Mouse (Mus musculus) G1E (cell line): ENCODE results near the gene Wsb2. TPM values are rescaled to one million over a fixed set of nuclear protein-coding genes. Genes with fewer than 3 reads are reported as not detected.

Source experiments
- ATAC-seq: 2 replicates; pipeline ENCODE4 v1.8.0; 2016; ENCODE audit warnings: mild to moderate bottlenecking; ENCODE audit not compliant: insufficient number of reproducible peaks, poor library complexity, low FRiP score, severe bottlenecking; ENCODE audit errors: extremely low read depth
- DNase-seq: peaks from one replicate; pipeline ENCODE4 v3.0.0; 2012; ENCODE audit warnings: low spot score
- H3K27me3 ChIP-seq: 2 replicates; pipeline ENCODE4 v1.6.1; 2012; ENCODE audit warnings: mild to moderate bottlenecking, low read length, inconsistent platforms; ENCODE audit not compliant: insufficient read depth
- H3K36me3 ChIP-seq: replicated peaks from 2 replicates; pipeline ENCODE3; 2012; ENCODE audit warnings: mild to moderate bottlenecking, inconsistent platforms
- H3K4me1 ChIP-seq: 2 replicates; pipeline ENCODE4 v1.6.1; 2012; ENCODE audit warnings: low read depth, low read length, inconsistent platforms, mixed read lengths; ENCODE audit not compliant: insufficient read depth
- H3K4me3 ChIP-seq: 2 replicates; pipeline ENCODE4 v1.5.1; 2012; ENCODE audit warnings: low read depth, mild to moderate bottlenecking, inconsistent platforms, low read length, moderate library complexity, mixed read lengths
- H3K9me3 ChIP-seq: replicated peaks from 2 replicates; pipeline ENCODE4 v1.6.1; 2012; ENCODE audit warnings: inconsistent platforms
- CTCF ChIP-seq: IDR thresholded peaks from 2 replicates; pipeline ENCODE4 v1.5.1; 2012; ENCODE audit warnings: low read depth, low read length, inconsistent platforms, mixed read lengths
- GATA1 ChIP-seq: IDR thresholded peaks from 2 replicates; pipeline ENCODE4 v1.6.1; 2012; ENCODE audit warnings: borderline replicate concordance, low read length, inconsistent platforms, mixed read lengths
- GATA2 ChIP-seq: IDR thresholded peaks from 2 replicates; pipeline ENCODE4 v1.6.1; 2012; ENCODE audit warnings: low read depth, low read length, inconsistent platforms, borderline replicate concordance
- POLR2AphosphoS5 ChIP-seq: IDR thresholded peaks from 2 replicates; pipeline ENCODE4 v1.6.1; 2012; ENCODE audit warnings: low read depth, low read length, inconsistent platforms; ENCODE audit not compliant: insufficient replicate concordance
- TAL1 ChIP-seq: conservative IDR thresholded peaks from 2 replicates; pipeline ENCODE4 v1.6.1; 2012; ENCODE audit warnings: low read depth, low read length, inconsistent platforms, mixed read lengths
- polyA plus RNA-seq: library from polyadenylated mRNA; stranded (reverse); fragments of >175 nt; gene quantifications from 2 replicates; pipeline ENCODE4 v1.2.3, GENCODE M21; 2012
- total RNA-seq, 2 experiments: library from RNA; stranded (forward) in 1 of 2; stranded (reverse) in 1 of 2; fragments of 200-1000 nt in 1 of 2; fragments of >200 nt in 1 of 2; fragmentation: Nextera tagmentation in 1 of 2; gene quantifications; 2 replicates each; pipeline ENCODE4 v1.2.3; 2014 to 2017

Wsb2 gene
- total and polyA plus RNA-seq, 3 experiments, result 26.3 to 69.3 (median 34.5) TPM

DNA sequence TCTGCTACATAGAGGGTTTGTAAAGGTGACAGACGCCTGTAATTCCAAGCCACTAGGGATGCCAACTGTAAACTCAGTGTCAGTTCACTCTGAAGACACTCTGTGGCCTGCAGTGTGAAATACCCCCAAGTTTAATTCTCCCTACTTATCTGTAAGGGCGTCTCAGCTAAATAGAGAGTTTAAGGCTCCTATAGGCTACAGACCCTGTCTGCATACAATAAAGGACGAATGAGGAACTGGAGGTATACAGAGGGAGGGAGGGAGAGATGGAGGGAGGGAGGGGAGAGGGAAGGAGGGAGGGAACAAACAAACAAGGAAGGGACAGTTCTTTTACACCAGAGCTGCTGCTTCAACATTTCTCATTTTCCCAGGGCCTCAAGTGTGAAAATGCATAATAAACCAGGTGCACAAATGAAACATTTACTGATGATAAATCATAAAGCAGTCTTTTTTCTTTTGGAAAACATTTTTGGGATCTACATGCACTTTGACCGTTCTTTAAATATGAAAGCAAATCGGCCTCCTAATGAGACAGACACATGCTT lies 11.6 kb upstream of the Wsb2 start:
- no peaks in the 10 kb centered on the region for H3K9me3 ChIP-seq
- ATAC-seq, result peak; percentile 63
- peaks cover 5% of the 10 kb centered on the region; the same call in 1 of the 2 replicates for H3K27me3 ChIP-seq
- H3K4me1 ChIP-seq, result peaks cover 3% of the 10 kb centered on the region; the same call in 1 of the 2 replicates
- TF ChIP-seq GATA1 (no peak), GATA2 (no peak), POLR2AphosphoS5 (no peak), CTCF (no peak)
- H3K4me3 ChIP-seq, result no peak overlapping the region
- peak; percentile 31 for DNase-seq
- H3K36me3 ChIP-seq, result no peaks in the 10 kb centered on the region

DNA sequence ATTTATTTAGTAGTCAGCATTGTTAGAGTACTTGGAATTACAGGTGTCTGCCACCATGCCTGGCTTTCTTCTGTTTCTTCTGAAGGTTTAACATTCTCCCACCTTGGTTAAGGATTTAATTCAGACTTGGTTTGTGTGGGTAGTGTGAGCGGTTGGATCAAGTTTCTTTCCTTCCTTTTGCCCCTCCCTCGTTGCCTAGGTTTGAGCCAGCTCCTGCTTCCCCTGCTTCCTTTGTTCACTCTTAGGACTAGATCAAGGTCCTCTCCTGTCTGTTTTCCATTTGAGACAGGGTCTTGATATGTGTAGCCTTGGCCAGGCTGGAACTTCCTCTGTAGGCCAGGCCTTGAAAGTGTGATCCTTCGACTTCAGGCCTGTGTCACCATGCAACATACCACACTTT lies 10.8 kb upstream of the Wsb2 start:
- Histone ChIP-seq H3K4me1 (peaks cover 3% of the 10 kb centered on the region; the same call in 1 of the 2 replicates), H3K4me3 (no peak overlapping the region), H3K9me3 (no peaks in the 10 kb centered on the region), H3K27me3 (peaks cover 5% of the 10 kb centered on the region; the same call in 1 of the 2 replicates), H3K36me3 (no peaks in the 10 kb centered on the region)
- TF ChIP-seq GATA2 (no peak), GATA1 (no peak), CTCF (no peak), POLR2AphosphoS5 (no peak), TAL1 (no peak)
- DNase-seq, result no peak
- ATAC-seq, result no peak

DNA sequence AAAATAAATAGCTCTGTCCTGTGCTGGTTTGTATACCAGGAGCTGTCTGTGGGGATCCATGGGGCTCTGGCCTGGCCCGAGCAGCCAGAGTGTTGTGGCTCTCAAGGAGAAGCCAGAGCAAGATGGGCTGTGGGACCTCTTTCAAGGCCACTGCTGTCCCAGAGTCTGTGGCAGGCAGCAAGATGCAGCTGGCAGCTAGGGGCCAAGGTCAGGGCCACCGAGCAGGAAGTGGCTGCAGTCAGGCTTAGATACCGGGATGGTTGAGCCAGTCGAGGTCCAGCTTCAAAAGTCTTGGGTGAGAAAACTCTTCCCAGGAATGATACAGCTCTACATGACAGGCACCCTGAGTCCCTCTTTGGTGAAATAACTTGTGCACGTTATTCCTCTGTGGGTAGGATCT lies 10.1 kb upstream of the Wsb2 start:
- ATAC-seq, result no peak

DNA sequence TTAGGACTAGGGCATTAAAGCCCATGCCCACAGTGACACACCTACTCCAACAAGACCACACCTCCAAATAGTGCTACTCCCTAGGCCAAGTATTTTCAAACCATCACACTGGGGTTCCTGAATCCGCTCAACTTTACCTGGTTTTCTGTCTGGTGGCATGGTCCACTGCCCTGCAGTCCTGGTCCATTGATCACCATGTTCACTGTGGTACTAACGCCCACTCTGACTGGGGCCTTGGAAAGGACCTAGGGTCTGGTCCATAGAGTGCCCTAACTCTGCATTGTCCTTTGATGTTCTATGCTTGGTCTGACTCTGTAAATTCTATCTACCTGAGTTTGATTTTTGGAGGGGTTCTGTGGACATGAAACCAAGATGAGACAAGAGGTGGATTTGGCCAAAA lies 9.3 kb upstream of the Wsb2 start:
- no peak for TF ChIP-seq GATA2
- DNase-seq, result no peak
- no peak overlapping the region for H3K4me3 ChIP-seq
- H3K36me3 ChIP-seq, result no peaks in the 10 kb centered on the region
- peaks cover 8% of the 10 kb centered on the region for H3K27me3 ChIP-seq
- no peaks in the 10 kb centered on the region for H3K9me3 ChIP-seq
- peaks cover 3% of the 10 kb centered on the region; the same call in 1 of the 2 replicates for H3K4me1 ChIP-seq
- no peak for ATAC-seq

More for the DNA sequence above, 10.1 kb upstream of the Wsb2 start:
- DNase-seq, result no peak
- peaks cover 5% of the 10 kb centered on the region; the same call in 1 of the 2 replicates for H3K27me3 ChIP-seq
- H3K4me3 ChIP-seq, result no peak overlapping the region
- TF ChIP-seq TAL1, result no peak
- TF ChIP-seq GATA1, result no peak
- no peak for TF ChIP-seq POLR2AphosphoS5
- no peak for TF ChIP-seq CTCF
- TF ChIP-seq GATA2, result no peak
- no peaks in the 10 kb centered on the region for H3K9me3 ChIP-seq
- peaks cover 3% of the 10 kb centered on the region; the same call in 1 of the 2 replicates for H3K4me1 ChIP-seq
- no peaks in the 10 kb centered on the region for H3K36me3 ChIP-seq

DNA sequence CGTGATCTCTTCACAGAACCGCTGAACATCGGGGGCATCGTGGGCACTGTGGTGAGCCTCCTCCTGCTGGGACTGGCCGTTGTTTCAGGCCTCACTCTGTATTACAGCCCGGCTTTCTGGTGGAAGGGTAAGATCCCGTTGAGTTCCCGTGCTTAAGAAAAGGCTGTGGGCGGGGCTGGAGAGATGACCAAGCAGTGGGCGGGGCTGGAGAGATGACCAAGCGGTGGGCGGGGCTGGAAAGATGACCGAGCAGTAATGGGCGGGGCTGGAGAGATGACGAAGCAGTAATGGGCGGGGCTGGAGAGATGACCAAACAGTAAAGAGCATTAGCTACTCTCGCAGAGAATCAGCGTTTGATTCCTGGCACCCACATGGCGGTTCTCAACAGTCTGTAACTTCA lies 8.8 kb upstream of the Wsb2 start:
- no peaks in the 10 kb centered on the region for H3K36me3 ChIP-seq
- no peak for TF ChIP-seq GATA1
- no peak for TF ChIP-seq POLR2AphosphoS5
- no peak for TF ChIP-seq TAL1
- no peak for TF ChIP-seq CTCF
- no peak for TF ChIP-seq GATA2
- DNase-seq, result no peak
- H3K4me3 ChIP-seq, result no peak overlapping the region
- H3K4me1 ChIP-seq, result peaks cover 3% of the 10 kb centered on the region; the same call in 1 of the 2 replicates
- H3K9me3 ChIP-seq, result no peaks in the 10 kb centered on the region
- H3K27me3 ChIP-seq, result peaks cover 9% of the 10 kb centered on the region
- ATAC-seq, result no peak

DNA sequence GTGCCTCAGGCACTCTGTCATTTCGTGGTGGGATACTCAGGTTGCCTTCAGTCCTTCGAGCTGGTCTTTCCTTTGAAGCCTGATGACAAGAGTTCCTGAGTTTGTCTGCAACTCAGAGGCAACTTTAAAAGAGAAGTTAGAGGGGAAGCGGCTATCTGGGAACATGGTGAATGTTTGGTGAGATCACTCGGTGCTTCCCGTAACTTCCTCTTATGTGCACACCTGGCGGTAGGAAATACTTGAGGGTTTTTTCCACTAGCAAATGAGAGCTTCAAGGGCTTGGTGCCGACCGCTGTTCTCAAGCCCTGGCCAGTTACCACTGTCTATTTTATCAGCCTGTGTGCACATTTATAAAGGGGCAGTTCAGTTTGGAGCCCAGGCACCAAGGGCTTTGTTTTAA lies 3.0 kb upstream of the Wsb2 start:
- H3K27me3 ChIP-seq, result peaks cover 27% of the 10 kb centered on the region
- no peak overlapping the region for H3K4me3 ChIP-seq
- no peaks in the 10 kb centered on the region for H3K36me3 ChIP-seq
- no peak for ATAC-seq
- H3K9me3 ChIP-seq, result no peaks in the 10 kb centered on the region
- no peak for DNase-seq
- no peak for TF ChIP-seq POLR2AphosphoS5
- H3K4me1 ChIP-seq, result peaks cover 20% of the 10 kb centered on the region

DNA sequence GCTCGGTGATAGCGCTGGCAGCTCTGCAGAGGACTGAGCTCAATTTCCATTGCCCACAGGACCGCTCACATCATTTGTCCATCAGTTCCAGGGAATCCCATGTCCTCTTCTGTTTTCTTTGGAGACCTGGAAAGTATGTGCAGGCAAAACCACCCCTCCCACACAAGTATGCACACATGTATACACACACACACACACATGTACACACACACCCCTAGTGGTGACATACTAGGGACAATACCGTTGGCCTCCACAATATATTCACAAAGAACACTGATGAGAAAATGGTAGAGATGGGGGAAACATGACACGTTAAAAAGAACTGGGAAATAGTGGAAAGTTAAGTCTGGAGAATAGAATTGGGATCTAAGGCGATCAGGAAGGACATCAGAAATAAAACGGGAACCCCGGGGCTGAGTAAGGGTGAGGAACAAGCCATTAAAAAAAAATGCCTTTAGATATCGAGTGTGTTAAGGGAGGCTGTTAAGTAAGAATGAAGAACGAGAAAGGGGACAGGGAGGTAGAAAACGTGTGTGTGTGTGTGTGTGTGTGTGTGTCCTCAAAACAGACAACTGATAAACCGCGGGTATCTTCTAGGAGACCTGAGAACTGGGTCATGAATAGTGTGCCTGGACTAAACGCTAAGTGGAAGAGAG lies 1.3 kb upstream of the Wsb2 start:
- H3K27me3 ChIP-seq, result peaks cover 25% of the 10 kb centered on the region
- no peak overlapping the region for H3K4me3 ChIP-seq
- no peak for ATAC-seq
- TF ChIP-seq POLR2AphosphoS5 (no peak), GATA2 (no peak), CTCF (no peak), TAL1 (no peak), GATA1 (no peak)
- H3K4me1 ChIP-seq, result peaks cover 35% of the 10 kb centered on the region
- DNase-seq, result no peak
- no peaks in the 10 kb centered on the region for H3K9me3 ChIP-seq
- H3K36me3 ChIP-seq, result peaks cover 10% of the 10 kb centered on the region
